Mouse (Mus musculus) liver, postnatal 0 days (tissue): ENCODE measurements at regions not wholly inside any gene's neighbourhood (a gene's known extent, or its start where the extent isn't known, plus 50 kb on each side); places are given as distances from the start of the nearest gene placed in this dataset.

ENCODE experiments used
- ATAC-seq: fragments of 200-750 bp; cut with Nextera tagmentation; 2 replicates; pipeline ENCODE4 v1.8.0; 2017; ENCODE audit warnings: mild to moderate bottlenecking, moderate library complexity
- DNase-seq: peaks from one replicate; pipeline ENCODE4 v3.0.0-alpha.2; 2016
- H3K27ac ChIP-seq: fragments of 300-500 bp; sonication (generic); 2 replicates; pipeline ENCODE4 v1.5.1; 2014; ENCODE audit warnings: antibody characterized with exemption, moderate library complexity, mild to moderate bottlenecking, low read depth
- H3K27me3 ChIP-seq: fragments of 300-500 bp; sonication (generic); 2 replicates; pipeline ENCODE4 v1.6.1; 2014; ENCODE audit warnings: low read length, control low read depth, mixed read lengths; ENCODE audit not compliant: insufficient read depth
- H3K36me3 ChIP-seq: fragments of 300-500 bp; sonication (generic); replicated peaks from 2 replicates; pipeline ENCODE4 v1.6.1; 2014; ENCODE audit warnings: mild to moderate bottlenecking, control low read depth, low read length, moderate library complexity, mixed read lengths; ENCODE audit not compliant: insufficient read depth
- H3K4me1 ChIP-seq: fragments of 300-500 bp; sonication (generic); 2 replicates; pipeline ENCODE4 v1.6.1; 2014; ENCODE audit warnings: antibody characterized with exemption, mild to moderate bottlenecking, control low read depth; ENCODE audit not compliant: insufficient read depth
- H3K4me2 ChIP-seq: fragments of 300-500 bp; sonication (generic); 2 replicates; pipeline ENCODE4 v1.6.1; 2014; ENCODE audit warnings: low read depth, mild to moderate bottlenecking, low read length, moderate library complexity, mixed read lengths
- H3K4me3 ChIP-seq: fragments of 300-500 bp; sonication (generic); 2 replicates; pipeline ENCODE4 v1.5.1; 2014; ENCODE audit warnings: low read depth, low read length
- H3K9ac ChIP-seq: fragments of 300-500 bp; sonication (generic); replicated peaks from 2 replicates; pipeline ENCODE4 v1.6.1; 2014; ENCODE audit warnings: mild to moderate bottlenecking, moderate library complexity
- H3K9me3 ChIP-seq: fragments of 300-500 bp; sonication (generic); 2 replicates; pipeline ENCODE4 v1.6.1; 2016; ENCODE audit warnings: mild to moderate bottlenecking, control low read depth, low read length, mixed read lengths
- CTCF ChIP-seq: sonication (generic); IDR thresholded peaks from 2 replicates; pipeline ENCODE4 v1.5.1; 2016; ENCODE audit warnings: antibody characterized with exemption, low read depth
- EP300 ChIP-seq: IDR thresholded peaks from 2 replicates; pipeline ENCODE4 v1.6.1; 2016; ENCODE audit warnings: antibody characterized with exemption, low read depth, mild to moderate bottlenecking
- WGBS: fragments of 180-500 bp; shearing (Covaris S2); extraction: QIAGEN DNeasy Blood & Tissue Kit; methylation state at CpG from one replicate; pipeline ENCODE4 v1.1.7; 2014; ENCODE audit not compliant: insufficient replicate concordance; 5-methylcytosine and 5-hydroxymethylcytosine counted together

DNA sequence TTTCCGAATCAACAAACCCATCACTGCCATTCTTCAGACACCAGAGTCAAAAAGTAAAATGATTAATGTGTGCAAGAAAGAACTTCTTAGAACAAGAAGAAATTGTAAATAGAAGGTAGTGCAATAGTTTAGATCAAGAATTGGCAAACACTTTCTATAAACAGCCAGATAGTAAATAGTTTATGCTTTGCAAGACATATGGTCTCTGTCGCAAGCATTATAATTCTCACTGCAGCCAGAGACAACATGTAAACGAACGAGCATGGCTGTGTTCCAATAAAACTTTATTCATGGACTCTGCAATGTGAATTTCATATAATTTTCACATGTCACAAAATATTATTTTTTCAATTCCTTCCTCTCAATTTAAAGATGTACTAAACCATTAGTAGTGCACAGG is 180.8 kb upstream of the Gdnf start:
- Histone ChIP-seq H3K27me3 (no peaks in the 10 kb centered on the region), H3K9me3 (no peaks in the 10 kb centered on the region), H3K4me1 (no peaks in the 10 kb centered on the region), H3K4me3 (no peak overlapping the region), H3K4me2 (no peak overlapping the region), H3K36me3 (no peaks in the 10 kb centered on the region), H3K9ac (no peak overlapping the region), H3K27ac (no peak overlapping the region)
- WGBS = 78% methylated on average over 4 of the region's 4 CpGs
- DNase-seq (no peak), ATAC-seq (no peak)
- no peak for TF ChIP-seq CTCF
- TF ChIP-seq EP300 = no peak

DNA sequence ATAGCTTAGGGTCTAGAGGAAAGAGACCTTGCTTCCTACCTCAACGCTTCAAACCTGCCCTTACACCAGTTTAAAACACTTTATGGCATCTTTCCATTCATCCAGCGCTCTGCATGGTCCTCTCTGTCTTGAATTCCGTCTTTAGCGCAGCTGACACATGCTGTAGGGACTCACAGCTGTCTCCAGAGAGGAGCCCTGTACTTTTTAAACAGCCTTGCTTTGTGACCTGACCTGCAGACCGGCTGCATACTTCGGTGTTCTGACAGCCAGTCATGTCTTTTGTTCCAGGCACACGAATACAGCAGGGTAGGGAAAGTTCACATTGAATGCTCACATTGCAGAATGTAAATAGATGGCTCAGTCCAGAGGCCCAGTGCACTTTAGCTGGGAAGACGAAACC is 175.4 kb upstream of the Gdnf start:
- ATAC-seq = no peak
- DNase-seq = no peak

DNA sequence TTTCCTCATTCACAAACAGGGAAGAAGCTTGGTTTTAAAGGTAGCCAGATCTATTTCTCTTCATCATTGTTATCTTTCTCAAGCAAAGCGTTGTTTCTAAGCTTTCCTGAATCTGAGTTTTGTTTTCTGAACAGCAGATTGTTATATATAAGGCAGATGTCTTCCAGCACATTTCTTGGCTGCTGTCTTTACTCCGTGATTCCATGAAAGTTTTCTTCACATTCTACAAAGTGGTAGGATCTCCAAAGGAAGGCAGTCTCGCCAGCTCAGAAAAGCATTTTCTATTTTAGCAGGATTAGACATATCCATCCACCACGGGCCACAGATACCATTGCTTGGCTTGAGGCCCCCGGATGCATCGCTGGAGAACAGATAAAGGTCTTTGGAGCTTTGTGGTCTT is 171.2 kb upstream of the Gdnf start:
- WGBS = 68% methylated on average over 6 of the region's 6 CpGs
- TF ChIP-seq EP300 (no peak), CTCF (no peak)
- H3K9me3 ChIP-seq = no peaks in the 10 kb centered on the region
- DNase-seq (no peak), ATAC-seq (no peak)
- H3K27ac ChIP-seq = no peak overlapping the region
- no peak overlapping the region for H3K4me3 ChIP-seq
- no peak overlapping the region for H3K4me2 ChIP-seq
- no peaks in the 10 kb centered on the region for H3K36me3 ChIP-seq
- no peaks in the 10 kb centered on the region for H3K4me1 ChIP-seq
- no peaks in the 10 kb centered on the region for H3K27me3 ChIP-seq
- H3K9ac ChIP-seq = no peak overlapping the region

More for the DNA sequence above, 175.4 kb upstream of the Gdnf start:
- Histone ChIP-seq H3K27ac (no peak overlapping the region), H3K4me2 (no peak overlapping the region), H3K4me3 (no peak overlapping the region), H3K9ac (no peak overlapping the region), H3K4me1 (no peaks in the 10 kb centered on the region), H3K27me3 (no peaks in the 10 kb centered on the region), H3K9me3 (no peaks in the 10 kb centered on the region), H3K36me3 (no peaks in the 10 kb centered on the region)
- TF ChIP-seq CTCF (no peak), EP300 (no peak)
- WGBS = 61% methylated on average over 8 of the region's 8 CpGs

DNA sequence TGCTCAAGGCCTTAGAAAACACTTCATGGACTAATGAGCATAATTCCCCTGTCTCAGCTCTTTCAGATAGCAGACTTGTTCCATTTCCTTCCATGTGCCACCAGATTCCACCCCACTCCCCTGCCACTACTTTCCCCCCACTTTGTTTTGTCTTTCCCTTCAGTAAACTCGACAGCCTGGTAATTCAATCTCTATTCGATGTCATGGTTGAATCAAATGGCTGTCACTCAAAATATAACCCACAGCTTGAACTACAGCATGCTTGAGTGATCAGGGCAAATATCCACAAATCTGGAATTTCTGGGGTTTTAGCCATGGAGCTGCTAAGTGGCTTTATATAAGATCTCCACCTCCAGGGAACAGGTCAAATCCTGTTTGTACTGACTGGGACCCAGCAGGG is 168.6 kb upstream of the Gdnf start:
- TF ChIP-seq CTCF (no peak), EP300 (no peak)
- WGBS = 60% methylated on average over 2 of the region's 2 CpGs
- DNase-seq (no peak), ATAC-seq (no peak)
- no peak overlapping the region for H3K4me3 ChIP-seq
- no peaks in the 10 kb centered on the region for H3K36me3 ChIP-seq
- no peaks in the 10 kb centered on the region for H3K4me1 ChIP-seq
- no peaks in the 10 kb centered on the region for H3K9me3 ChIP-seq
- H3K27ac ChIP-seq = no peak overlapping the region
- no peak overlapping the region for H3K4me2 ChIP-seq
- no peak overlapping the region for H3K9ac ChIP-seq
- H3K27me3 ChIP-seq = no peaks in the 10 kb centered on the region

DNA sequence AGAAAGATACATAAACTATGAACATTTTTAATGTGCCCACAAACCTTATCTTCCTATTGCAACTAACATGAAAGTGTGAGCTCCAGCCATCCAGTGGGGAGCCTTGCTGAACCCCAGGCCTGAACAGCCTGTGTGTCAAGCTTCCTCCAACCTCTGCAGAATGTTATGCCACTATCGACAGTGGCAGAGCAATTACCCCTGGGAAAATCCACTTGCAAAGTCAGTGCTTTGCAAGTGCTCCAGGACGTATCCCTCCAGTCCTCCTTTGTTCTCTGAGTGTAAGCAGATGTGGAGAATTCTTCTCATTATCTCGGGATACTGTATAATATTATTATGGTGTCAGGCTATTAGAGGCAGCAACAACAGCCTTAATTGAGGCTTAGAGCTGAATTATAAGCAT is 159.9 kb upstream of the Gdnf start:
- Histone ChIP-seq H3K4me3 (no peak overlapping the region), H3K4me1 (no peaks in the 10 kb centered on the region), H3K27me3 (no peaks in the 10 kb centered on the region), H3K4me2 (no peak overlapping the region), H3K27ac (no peak overlapping the region), H3K9me3 (no peaks in the 10 kb centered on the region), H3K36me3 (no peaks in the 10 kb centered on the region), H3K9ac (no peak overlapping the region)
- 55% methylated on average over 3 of the region's 3 CpGs for WGBS
- DNase-seq (no peak), ATAC-seq (no peak)
- no peak for TF ChIP-seq CTCF
- TF ChIP-seq EP300 = no peak

DNA sequence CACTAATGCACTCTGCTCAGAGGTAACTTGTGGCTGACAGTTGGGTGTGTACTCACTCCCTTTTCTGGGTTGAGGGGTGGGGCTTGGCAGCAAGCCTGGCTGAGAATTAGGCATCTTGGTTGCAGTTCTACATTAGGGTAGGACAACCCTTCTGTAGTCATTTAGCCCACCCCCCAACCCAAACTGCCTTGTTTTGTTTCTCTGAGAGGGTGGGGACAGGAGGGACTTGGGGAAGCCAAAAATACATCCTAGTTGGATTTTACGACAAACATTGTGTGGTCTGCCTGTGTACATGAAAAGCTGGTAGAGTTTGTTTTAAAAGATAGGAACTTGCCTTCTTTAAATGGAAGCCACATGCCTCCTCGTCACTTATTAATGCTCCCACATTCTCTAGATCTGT is 146.8 kb upstream of the Gdnf start:
- Histone ChIP-seq H3K4me1 (no peaks in the 10 kb centered on the region), H3K9ac (no peak overlapping the region), H3K27ac (no peak overlapping the region), H3K4me3 (no peak overlapping the region), H3K27me3 (no peaks in the 10 kb centered on the region), H3K4me2 (no peak overlapping the region), H3K9me3 (no peaks in the 10 kb centered on the region), H3K36me3 (no peaks in the 10 kb centered on the region)
- no peak for TF ChIP-seq EP300
- no peak for TF ChIP-seq CTCF
- no peak for DNase-seq
- 72% methylated on average over 2 of the region's 2 CpGs for WGBS
- ATAC-seq = no peak

DNA sequence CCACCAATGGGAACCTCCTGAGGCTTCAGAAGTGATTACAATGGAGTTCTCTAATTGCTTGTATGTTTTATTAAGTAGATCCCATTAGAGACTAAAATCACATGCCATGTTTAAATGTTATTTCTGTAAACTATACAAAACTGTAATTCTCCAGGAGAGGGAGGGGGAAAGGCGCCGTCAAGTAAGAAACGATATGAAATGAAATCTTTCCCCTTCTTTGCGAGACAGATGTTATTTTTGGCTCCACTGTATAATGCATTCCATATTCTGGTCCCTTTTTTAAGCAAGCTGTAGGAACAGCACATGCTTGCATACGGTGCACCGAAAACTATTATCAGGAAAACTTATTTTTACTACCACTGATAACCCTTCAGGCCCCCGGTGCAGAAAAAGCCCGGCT is 141.0 kb upstream of the Gdnf start:
- Histone ChIP-seq H3K36me3 (no peaks in the 10 kb centered on the region), H3K9ac (no peak overlapping the region), H3K4me1 (no peaks in the 10 kb centered on the region), H3K27me3 (no peaks in the 10 kb centered on the region), H3K27ac (no peak overlapping the region), H3K9me3 (no peaks in the 10 kb centered on the region), H3K4me2 (no peak overlapping the region), H3K4me3 (no peak overlapping the region)
- DNase-seq = no peak
- WGBS = 81% methylated on average over 8 of the region's 8 CpGs
- ATAC-seq = no peak
- TF ChIP-seq CTCF (no peak), EP300 (no peak)
